Mouse (Mus musculus): ENCODE data around the gene Arhgdib. TPM values are rescaled to one million over a fixed set of nuclear protein-coding genes. Genes with fewer than 3 reads are reported as not detected.

Gene Arhgdib
- polyA plus RNA-seq, 1 experiment: 90.2 TPM

GRCm38 (mm10) chr6:136930677-136931076 lies 11.0 kb downstream of the Arhgdib start:
- no peak overlapping the region for H3K4me3 ChIP-seq
- H3K4me2 ChIP-seq (ENCODE audit: low read depth): no peak overlapping the region

GRCm38 (mm10) chr6:136927626-136928025 lies 14.1 kb downstream of the Arhgdib start:
- H3K36me3 ChIP-seq (ENCODE audit: control insufficient read depth, insufficient read depth): no peaks in the 10 kb centered on the region
- no peaks in the 10 kb centered on the region for H3K79me2 ChIP-seq (ENCODE audit: control insufficient read depth, insufficient read depth)
- TF ChIP-seq POLR2AphosphoS2 (IDR thresholded peaks at IDR 0.05; ENCODE audit: insufficient read length, low read depth): no peak
- TF ChIP-seq REST (IDR thresholded peaks at IDR 0.05; ENCODE audit: insufficient read depth, insufficient read length): no peak
- TF ChIP-seq TCF12 (IDR thresholded peaks at IDR 0.05; ENCODE audit: insufficient read depth, poor library complexity, severe bottlenecking): no peak
- no peak for TF ChIP-seq CEBPB (IDR thresholded peaks at IDR 0.05; ENCODE audit: insufficient read depth, poor library complexity, severe bottlenecking)
- TF ChIP-seq E2F4 (IDR thresholded peaks at IDR 0.05; ENCODE audit: insufficient read depth): no peak
- H3K4me2 ChIP-seq (ENCODE audit: low read depth): no peak overlapping the region
- no peak overlapping the region for H3K4me3 ChIP-seq
- no peaks in the 10 kb centered on the region for H3K27me3 ChIP-seq (ENCODE audit: control insufficient read depth, insufficient read depth, insufficient read length)
- H3ac ChIP-seq (ENCODE audit: control insufficient read depth, insufficient read length): no peak overlapping the region

More at GRCm38 (mm10) chr6:136930677-136931076, 11.0 kb downstream of the Arhgdib start:
- TF ChIP-seq MAX (IDR thresholded peaks at IDR 0.05; ENCODE audit: low read depth) (no peak), MYOD1 (IDR thresholded peaks at IDR 0.05; ENCODE audit: control insufficient read depth in 1 of 3, insufficient read length in 2 of 3, low read depth in 2 of 3) (no peak), SRF (IDR thresholded peaks at IDR 0.05; ENCODE audit: control insufficient read depth, insufficient read length, low read depth) (peak; percentile 78), TCF12 (IDR thresholded peaks at IDR 0.05; ENCODE audit: insufficient read depth, poor library complexity, severe bottlenecking) (no peak)
- H3K79me2 ChIP-seq (ENCODE audit: control insufficient read depth, insufficient read depth): no peaks in the 10 kb centered on the region
- H3K27me3 ChIP-seq (ENCODE audit: control insufficient read depth, insufficient read depth, insufficient read length): no peaks in the 10 kb centered on the region
- no peak overlapping the region for H3ac ChIP-seq (ENCODE audit: control insufficient read depth, insufficient read length)
- no peaks in the 10 kb centered on the region for H3K36me3 ChIP-seq (ENCODE audit: control insufficient read depth, insufficient read depth)

- Histone ChIP-seq H3K4me3 (no peak overlapping the region), H3K36me3 (ENCODE audit: control insufficient read depth, insufficient read depth) (no peaks in the 10 kb centered on the region), H3K27me3 (ENCODE audit: control insufficient read depth, insufficient read depth, insufficient read length) (no peaks in the 10 kb centered on the region), H3K79me2 (ENCODE audit: control insufficient read depth, insufficient read depth) (no peaks in the 10 kb centered on the region), H3ac (ENCODE audit: control insufficient read depth, insufficient read length) (no peak overlapping the region), H3K4me2 (ENCODE audit: low read depth) (peak overlapping the region; percentile 14)
- TF ChIP-seq MYOD1 (IDR thresholded peaks at IDR 0.05; ENCODE audit: control insufficient read depth in 1 of 3, insufficient read length in 2 of 3, low read depth in 2 of 3): peak in 2 of 3 experiments; percentile 89 to 93
- TF ChIP-seq E2F4 (IDR thresholded peaks at IDR 0.05; ENCODE audit: insufficient read depth): no peak
- peak; percentile 34 to 96 (median 86) for TF ChIP-seq MYOG (IDR thresholded peaks at IDR 0.05; ENCODE audit: control insufficient read depth in 1 of 3, insufficient read depth in 1 of 3, insufficient read length in 2 of 3, low read depth in 2 of 3)
- TF ChIP-seq REST (IDR thresholded peaks at IDR 0.05; ENCODE audit: insufficient read depth, insufficient read length): no peak
- no peak for TF ChIP-seq MAX (IDR thresholded peaks at IDR 0.05; ENCODE audit: low read depth)
- TF ChIP-seq POLR2A (IDR thresholded peaks at IDR 0.05; ENCODE audit: insufficient read length, low read depth): no peak
- no peak for TF ChIP-seq CEBPB (IDR thresholded peaks at IDR 0.05; ENCODE audit: insufficient read depth, poor library complexity, severe bottlenecking)
- no peak for TF ChIP-seq USF1 (IDR thresholded peaks at IDR 0.05; ENCODE audit: low read depth)
- TF ChIP-seq SRF (IDR thresholded peaks at IDR 0.05; ENCODE audit: control insufficient read depth, insufficient read length, low read depth): no peak
- TF ChIP-seq POLR2AphosphoS2 (IDR thresholded peaks at IDR 0.05; ENCODE audit: insufficient read length, low read depth): no peak
- peak; percentile 40 for TF ChIP-seq TCF3 (IDR thresholded peaks at IDR 0.05; ENCODE audit: insufficient read length, low read depth)
Observed at GRCm38 (mm10) chr6:136925049-136925448, 16.6 kb downstream of the Arhgdib start.

- no peaks in the 10 kb centered on the region for H3K79me2 ChIP-seq (ENCODE audit: control insufficient read depth, insufficient read depth)
- H3K4me2 ChIP-seq (ENCODE audit: low read depth): peak within 1 kb of the TSS; percentile 14
- H3K4me3 ChIP-seq: no peak within 1 kb of the TSS
- TF ChIP-seq E2F4 (IDR thresholded peaks at IDR 0.05; ENCODE audit: insufficient read depth) (no peak), CEBPB (IDR thresholded peaks at IDR 0.05; ENCODE audit: insufficient read depth, poor library complexity, severe bottlenecking) (no peak), POLR2A (IDR thresholded peaks at IDR 0.05; ENCODE audit: insufficient read length, low read depth) (no peak)
- no peaks in the 10 kb centered on the region for H3K27me3 ChIP-seq (ENCODE audit: control insufficient read depth, insufficient read depth, insufficient read length)
- H3ac ChIP-seq (ENCODE audit: control insufficient read depth, insufficient read length): no peak within 1 kb of the TSS
- no peaks in the 10 kb centered on the region for H3K36me3 ChIP-seq (ENCODE audit: control insufficient read depth, insufficient read depth)
Observed at GRCm38 (mm10) chr6:136923532-136923931, 18.2 kb downstream of the Arhgdib start, which contains the start of gene Pde6h. Gene Pde6h, plus strand, starts transcription at chr6:136923832.

GRCm38 (mm10) chr6:136922871-136923270 lies 18.8 kb downstream of the Arhgdib start:
- Histone ChIP-seq H3K79me2 (ENCODE audit: control insufficient read depth, insufficient read depth) (no peaks in the 10 kb centered on the region), H3K4me2 (ENCODE audit: low read depth) (no peak overlapping the region), H3K27me3 (ENCODE audit: control insufficient read depth, insufficient read depth, insufficient read length) (no peaks in the 10 kb centered on the region), H3ac (ENCODE audit: control insufficient read depth, insufficient read length) (no peak overlapping the region), H3K4me3 (no peak overlapping the region), H3K36me3 (ENCODE audit: control insufficient read depth, insufficient read depth) (no peaks in the 10 kb centered on the region)
- TF ChIP-seq MYOG (IDR thresholded peaks at IDR 0.05; ENCODE audit: control insufficient read depth in 1 of 3, insufficient read depth in 1 of 3, insufficient read length in 2 of 3, low read depth in 2 of 3) (no peak), REST (IDR thresholded peaks at IDR 0.05; ENCODE audit: insufficient read depth, insufficient read length) (no peak), E2F4 (IDR thresholded peaks at IDR 0.05; ENCODE audit: insufficient read depth) (no peak), POLR2A (IDR thresholded peaks at IDR 0.05; ENCODE audit: insufficient read length, low read depth) (no peak), MYOD1 (IDR thresholded peaks at IDR 0.05; ENCODE audit: control insufficient read depth in 1 of 3, insufficient read length in 2 of 3, low read depth in 2 of 3) (no peak), SRF (IDR thresholded peaks at IDR 0.05; ENCODE audit: control insufficient read depth, insufficient read length, low read depth) (no peak), MAX (IDR thresholded peaks at IDR 0.05; ENCODE audit: low read depth) (no peak), POLR2AphosphoS2 (IDR thresholded peaks at IDR 0.05; ENCODE audit: insufficient read length, low read depth) (no peak), CEBPB (IDR thresholded peaks at IDR 0.05; ENCODE audit: insufficient read depth, poor library complexity, severe bottlenecking) (no peak), USF1 (IDR thresholded peaks at IDR 0.05; ENCODE audit: low read depth) (no peak), TCF12 (IDR thresholded peaks at IDR 0.05; ENCODE audit: insufficient read depth, poor library complexity, severe bottlenecking) (no peak), TCF3 (IDR thresholded peaks at IDR 0.05; ENCODE audit: insufficient read length, low read depth) (no peak)
